Mouse (Mus musculus) forebrain, postnatal 0 days (tissue): ENCODE measurements around the gene Lmna. TPM values are rescaled to one million over a fixed set of nuclear protein-coding genes. Genes with fewer than 3 reads are reported as not detected.

ENCODE experiments used
- ATAC-seq: fragments of 200-750 bp; cut with Nextera tagmentation; 2 replicates; pipeline ENCODE4 v1.8.0; 2017; ENCODE audit warnings: mild to moderate bottlenecking, moderate library complexity
- DNase-seq: peaks from one replicate; pipeline ENCODE4 v3.0.0-alpha.2; 2015
- H3K27ac ChIP-seq: fragments of 300-500 bp; sonication (generic); 2 replicates; pipeline ENCODE4 v1.5.1; 2014; ENCODE audit warnings: low read depth, mild to moderate bottlenecking, antibody characterized with exemption, low read length, moderate library complexity, mixed read lengths
- H3K27me3 ChIP-seq: fragments of 300-500 bp; sonication (generic); 2 replicates; pipeline ENCODE4 v1.6.1; 2014; ENCODE audit warnings: mild to moderate bottlenecking, low read length, mixed read lengths; ENCODE audit not compliant: insufficient read depth
- H3K36me3 ChIP-seq: fragments of 300-500 bp; sonication (generic); 2 replicates; pipeline ENCODE4 v1.6.1; 2014; ENCODE audit warnings: mild to moderate bottlenecking, moderate library complexity; ENCODE audit not compliant: insufficient read depth
- H3K4me1 ChIP-seq: fragments of 300-500 bp; sonication (generic); 2 replicates; pipeline ENCODE4 v1.6.1; 2014; ENCODE audit warnings: antibody characterized with exemption; ENCODE audit not compliant: insufficient read depth
- H3K4me2 ChIP-seq: fragments of 300-500 bp; sonication (generic); 2 replicates; pipeline ENCODE4 v1.6.1; 2014; ENCODE audit warnings: low read depth, mild to moderate bottlenecking, moderate library complexity
- H3K4me3 ChIP-seq: fragments of 300-500 bp; sonication (generic); 2 replicates; pipeline ENCODE4 v1.5.1; 2014; ENCODE audit warnings: low read depth, low read length, mixed read lengths
- H3K9ac ChIP-seq: fragments of 300-500 bp; sonication (generic); 2 replicates; pipeline ENCODE4 v1.6.1; 2014; ENCODE audit warnings: mild to moderate bottlenecking
- H3K9me3 ChIP-seq: fragments of 300-500 bp; sonication (generic); 2 replicates; pipeline ENCODE4 v1.6.1; 2016; ENCODE audit warnings: low read length
- CTCF ChIP-seq: sonication (generic); IDR thresholded peaks from 2 replicates; pipeline ENCODE4 v1.5.1; 2016; ENCODE audit warnings: antibody characterized with exemption, control low read depth, low read depth
- WGBS: fragments of 180-500 bp; shearing (Covaris S2); extraction: QIAGEN DNeasy Blood & Tissue Kit; methylation state at CpG from one replicate; pipeline ENCODE4 v1.1.7; 2014; 5-methylcytosine and 5-hydroxymethylcytosine counted together
- polyA plus RNA-seq: library from polyadenylated mRNA; unstranded; fragments of >200 nt; fragmentation: Nextera tagmentation; extraction: Ambion mirVana; gene quantifications from 2 replicates; pipeline ENCODE4 v1.2.1, GENCODE M21; 2015
- total RNA-seq: library from RNA; depleted of rRNA; stranded (reverse); fragments of >200 nt; gene quantifications from 2 replicates; pipeline ENCODE4 v1.2.3, GENCODE M21; 2014

Gene Lmna
- total and polyA plus RNA-seq, 2 experiments from 2014 or later, result 51.4 to 71.3 TPM

DNA sequence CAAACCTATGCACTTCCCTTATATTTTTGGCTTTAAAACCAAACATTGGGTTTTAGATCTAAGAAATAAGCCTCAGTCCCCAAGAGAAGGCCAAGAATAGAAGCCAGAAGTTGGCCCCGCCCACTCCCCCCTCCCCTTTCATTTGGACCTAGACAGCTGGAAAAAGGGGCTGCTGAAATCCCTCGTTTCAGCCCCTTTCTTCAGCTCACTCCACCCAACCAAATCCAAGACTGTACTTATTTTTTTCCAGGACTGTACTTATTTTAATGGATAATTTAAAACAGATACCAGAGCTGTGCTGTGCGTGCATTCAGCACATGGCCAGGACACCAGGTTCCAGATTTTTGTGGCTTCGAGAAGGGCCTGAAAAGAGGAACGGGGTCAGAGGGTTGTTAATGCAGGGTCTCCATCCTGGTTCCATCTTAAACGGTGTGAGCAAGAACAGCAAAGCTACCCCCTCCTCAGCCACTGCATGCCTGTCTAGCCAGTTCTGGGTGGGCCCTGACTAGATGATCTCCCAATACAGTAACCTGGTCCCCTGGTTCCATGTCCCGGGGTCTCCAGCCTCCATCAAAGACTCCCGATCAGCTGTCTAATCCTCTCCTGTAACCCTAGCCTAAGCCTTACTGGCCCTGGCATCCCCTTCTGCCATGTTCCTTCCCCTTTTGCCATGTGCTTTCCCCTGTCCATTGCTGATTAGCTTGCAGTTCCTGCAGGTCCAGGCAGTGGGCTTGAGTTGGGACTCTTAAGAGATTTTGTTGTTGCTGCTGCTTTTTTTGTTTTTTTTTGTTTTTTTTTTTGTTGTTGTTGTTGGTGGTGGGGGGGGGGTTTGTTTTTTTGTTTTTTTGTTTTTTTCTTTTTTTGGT is 5.6 kb downstream of the Lmna start:
- ATAC-seq (no peak), DNase-seq (no peak)
- 0 out of 2 replicates have a peak overlapping the region, but pooled peaks have one; percentile 96 for H3K4me2 ChIP-seq
- H3K9ac ChIP-seq, result no peak overlapping the region
- no peak overlapping the region for H3K4me3 ChIP-seq
- H3K4me1 ChIP-seq, result peaks cover 17% of the 10 kb centered on the region
- no peaks in the 10 kb centered on the region for H3K36me3 ChIP-seq
- no peaks in the 10 kb centered on the region for H3K9me3 ChIP-seq
- H3K27me3 ChIP-seq, result no peaks in the 10 kb centered on the region; the same call in 1 of the 2 replicates
- 51% methylated on average over 8 of the region's 8 CpGs for WGBS
- no peak overlapping the region for H3K27ac ChIP-seq
- TF ChIP-seq CTCF, result no peak

DNA sequence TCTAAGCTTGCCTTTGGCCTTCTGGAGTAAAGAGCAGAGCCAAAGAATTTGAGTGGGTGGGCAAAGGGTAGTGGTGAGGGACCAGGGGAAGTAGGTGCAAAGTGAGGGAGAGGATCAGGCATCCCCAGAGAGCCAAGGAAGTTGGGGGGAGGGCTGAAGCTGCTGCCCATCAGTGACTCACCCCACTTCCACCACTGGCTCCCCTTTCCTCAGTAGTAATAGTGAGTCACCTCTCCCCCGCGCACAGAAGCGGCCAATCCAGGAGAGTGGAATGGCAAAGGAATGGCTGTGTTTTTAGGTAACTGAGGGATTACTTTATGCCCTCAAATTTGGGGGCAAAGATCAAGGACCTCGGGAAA is 6.3 kb downstream of the Lmna start:
- Histone ChIP-seq H3K9ac (peak overlapping the region; percentile 67; the same call in 1 of the 2 replicates), H3K4me1 (peaks cover 17% of the 10 kb centered on the region), H3K36me3 (no peaks in the 10 kb centered on the region), H3K4me3 (peak overlapping the region; percentile 63; the same call in 1 of the 2 replicates), H3K9me3 (no peaks in the 10 kb centered on the region), H3K4me2 (peak overlapping the region; percentile 96), H3K27ac (peak overlapping the region; percentile 66), H3K27me3 (no peaks in the 10 kb centered on the region; the same call in 1 of the 2 replicates)
- TF ChIP-seq CTCF, result no peak
- 22% methylated on average over 4 of the region's 4 CpGs for WGBS
- DNase-seq, result no peak
- 0 out of 2 replicates have a peak, but pooled peaks have one; percentile 5 for ATAC-seq

DNA sequence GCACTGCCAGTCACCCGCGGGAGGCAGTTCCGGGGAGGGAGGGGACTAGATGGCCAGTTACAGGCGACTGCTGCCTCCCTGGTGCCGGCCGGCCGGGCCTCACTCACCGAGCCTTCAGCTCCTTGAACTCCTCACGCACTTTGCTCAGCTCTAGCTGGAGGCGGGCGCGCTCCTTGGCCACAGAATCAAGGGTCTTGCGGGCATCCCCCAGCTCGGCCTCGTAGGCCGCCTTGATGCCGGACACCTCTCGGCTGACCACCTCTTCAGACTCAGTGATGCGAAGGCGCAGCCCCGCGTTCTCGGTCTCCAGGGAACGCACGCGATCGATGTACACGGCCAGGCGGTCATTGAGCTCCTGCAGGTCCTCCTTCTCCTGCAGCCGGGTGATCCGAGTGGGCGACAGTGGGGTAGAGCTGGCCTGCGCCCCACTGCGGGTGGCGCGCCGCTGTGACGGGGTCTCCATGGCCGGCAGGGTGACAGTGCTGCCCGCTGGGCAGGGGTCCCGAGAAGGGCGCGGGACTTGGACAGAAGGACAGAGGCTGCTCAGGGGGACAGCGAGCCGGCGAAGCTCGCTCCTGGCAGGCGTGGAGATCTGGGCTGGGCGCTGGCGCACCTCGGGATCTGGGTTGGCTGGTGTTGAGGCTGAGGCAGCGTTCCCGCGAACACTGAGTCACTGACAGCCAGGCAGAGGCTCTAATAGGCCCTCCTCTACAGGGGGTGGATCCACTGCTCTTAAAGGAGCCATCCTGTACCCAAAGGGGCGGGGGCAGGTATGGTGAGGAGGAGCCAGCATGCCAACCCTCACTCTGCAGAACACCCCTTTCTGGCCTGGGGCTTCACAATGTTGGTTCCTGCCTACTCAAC is 6.9 kb downstream of the Lmna start:
- DNase-seq, result peak; percentile 89
- H3K4me2 ChIP-seq, result peak overlapping the region; percentile 96
- peak overlapping the region; percentile 67 for H3K9ac ChIP-seq
- peak overlapping the region; percentile 66 for H3K27ac ChIP-seq
- TF ChIP-seq CTCF, result 0 out of 2 replicates have a peak, but pooled peaks have one; percentile 1
- H3K4me1 ChIP-seq, result peaks cover 17% of the 10 kb centered on the region
- H3K4me3 ChIP-seq, result peak overlapping the region; percentile 63
- no peaks in the 10 kb centered on the region; the same call in 1 of the 2 replicates for H3K27me3 ChIP-seq
- ATAC-seq, result peak; percentile 99
- under 1% methylated on average over 55 of the region's 55 CpGs for WGBS
- H3K36me3 ChIP-seq, result no peaks in the 10 kb centered on the region
- H3K9me3 ChIP-seq, result no peaks in the 10 kb centered on the region

DNA sequence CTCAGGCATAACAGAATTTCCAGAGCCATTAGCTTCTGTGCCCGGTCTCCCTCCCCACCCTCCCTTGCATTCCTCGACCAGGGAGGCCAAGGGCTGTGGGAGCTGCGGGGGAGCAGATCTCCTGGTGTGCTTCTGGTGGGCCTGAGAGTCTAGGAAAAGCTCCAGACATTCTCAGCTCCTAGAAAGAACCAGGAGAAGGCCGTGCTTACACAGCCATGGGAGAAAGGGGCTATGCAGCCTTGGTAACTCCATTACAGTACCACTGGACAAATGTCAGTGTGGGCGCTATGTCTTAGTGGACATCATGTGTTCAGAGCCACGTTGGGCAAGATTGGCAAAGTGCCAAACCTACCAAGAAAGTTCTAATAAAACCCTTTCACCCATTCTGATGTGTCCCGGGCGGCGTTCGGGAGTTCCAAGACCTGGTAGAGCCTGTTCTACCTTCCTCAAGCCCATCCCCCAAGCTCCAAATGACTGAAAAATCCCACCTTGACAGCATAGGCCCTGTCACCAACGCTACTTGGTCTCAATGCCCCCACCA is 7.7 kb downstream of the Lmna start:
- ATAC-seq (no peak), DNase-seq (no peak)
- TF ChIP-seq CTCF, result no peak
- peaks cover 17% of the 10 kb centered on the region for H3K4me1 ChIP-seq
- no peak overlapping the region for H3K27ac ChIP-seq
- H3K4me3 ChIP-seq, result peak overlapping the region; percentile 63
- no peaks in the 10 kb centered on the region for H3K36me3 ChIP-seq
- no peaks in the 10 kb centered on the region; the same call in 1 of the 2 replicates for H3K27me3 ChIP-seq
- WGBS, result 16% methylated on average over 11 of the region's 11 CpGs
- peak overlapping the region; percentile 96 for H3K4me2 ChIP-seq
- peak overlapping the region; percentile 67 for H3K9ac ChIP-seq
- H3K9me3 ChIP-seq, result no peaks in the 10 kb centered on the region

DNA sequence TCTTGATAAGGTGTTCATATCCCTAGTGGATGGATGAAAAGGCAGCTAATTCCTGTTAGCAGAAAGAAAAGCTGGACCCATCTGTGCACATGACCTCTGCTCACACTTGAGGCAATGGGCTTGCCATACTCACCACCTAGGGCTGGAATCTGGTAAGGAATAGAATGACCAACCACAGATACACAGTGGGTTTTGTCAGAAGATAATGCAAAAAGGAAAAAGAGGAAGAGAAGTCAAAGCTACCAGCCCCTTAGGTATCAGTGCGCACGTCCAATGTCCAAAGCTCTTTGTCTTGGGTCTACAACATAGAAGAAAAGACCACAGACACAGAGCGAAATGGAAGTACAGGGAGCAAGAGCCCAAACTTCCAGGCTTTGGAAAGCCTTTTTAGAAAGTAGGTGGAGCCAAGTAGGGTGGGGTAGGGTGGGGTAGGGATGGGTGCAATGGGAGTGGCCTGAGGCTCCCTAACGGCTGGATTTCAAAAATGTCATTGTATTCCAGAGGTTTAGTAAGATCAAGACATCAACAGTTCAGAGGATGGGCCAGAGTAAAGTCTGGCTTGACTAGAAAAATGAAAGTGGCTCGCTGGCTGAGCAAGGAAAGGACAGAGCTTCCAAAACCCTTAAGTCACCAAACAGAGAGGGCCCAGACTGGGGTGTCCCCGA is 8.3 kb downstream of the Lmna start:
- DNase-seq, result no peak
- 63% methylated on average over 6 of the region's 6 CpGs for WGBS
- H3K27ac ChIP-seq, result no peak overlapping the region
- no peaks in the 10 kb centered on the region for H3K36me3 ChIP-seq
- no peaks in the 10 kb centered on the region for H3K9me3 ChIP-seq
- H3K4me3 ChIP-seq, result peak overlapping the region; percentile 63
- peak overlapping the region; percentile 96 for H3K4me2 ChIP-seq
- no peaks in the 10 kb centered on the region; the same call in 1 of the 2 replicates for H3K27me3 ChIP-seq
- ATAC-seq, result no peak
- TF ChIP-seq CTCF, result no peak
- H3K9ac ChIP-seq, result no peak overlapping the region
- peaks cover 17% of the 10 kb centered on the region for H3K4me1 ChIP-seq

DNA sequence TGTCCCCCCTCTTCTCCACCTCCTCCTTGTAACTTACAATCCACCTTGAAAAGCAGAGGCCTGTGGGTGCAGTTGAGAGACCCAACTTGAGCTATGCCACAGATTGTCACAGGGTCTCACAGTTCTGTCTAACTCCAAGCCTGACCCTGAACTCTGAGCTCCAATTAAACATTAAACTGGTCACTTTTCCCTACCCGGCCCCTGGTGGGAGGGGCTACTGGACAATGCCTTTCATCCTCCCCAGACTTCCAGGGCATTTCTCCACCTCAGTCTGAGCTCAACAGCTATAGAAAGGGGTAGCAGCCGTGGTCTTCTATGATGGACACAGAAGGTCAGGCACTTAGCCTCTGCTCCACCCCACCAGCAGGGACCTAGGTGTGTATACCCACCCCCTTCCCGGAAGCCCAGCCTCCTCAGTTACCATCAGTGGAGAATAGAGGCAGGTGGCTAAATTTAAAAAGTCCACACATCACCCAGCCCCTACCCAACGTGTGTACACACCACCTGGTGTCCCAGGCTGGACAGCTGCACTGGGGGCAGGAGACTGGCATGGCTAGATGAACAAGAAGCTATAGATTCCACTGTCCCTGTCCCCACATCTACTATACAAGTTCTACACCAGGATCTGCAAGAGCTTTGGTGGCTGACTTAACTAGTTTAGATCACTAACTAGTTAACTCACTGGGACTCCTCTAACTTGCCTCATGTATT is 8.9 kb downstream of the Lmna start:
- 47% methylated on average over 4 of the region's 4 CpGs for WGBS

More for the DNA sequence above, 8.9 kb downstream of the Lmna start:
- Histone ChIP-seq H3K9me3 (no peaks in the 10 kb centered on the region), H3K9ac (no peak overlapping the region), H3K27ac (no peak overlapping the region), H3K4me1 (peaks cover 17% of the 10 kb centered on the region), H3K4me3 (no peak overlapping the region), H3K27me3 (no peaks in the 10 kb centered on the region; the same call in 1 of the 2 replicates), H3K4me2 (peak overlapping the region; percentile 96; the same call in 1 of the 2 replicates), H3K36me3 (no peaks in the 10 kb centered on the region)
- DNase-seq (no peak), ATAC-seq (no peak)
- no peak for TF ChIP-seq CTCF
